Mouse (Mus musculus) thymus, adult 2 months (tissue): ENCODE results near the gene Des. TPM values are rescaled to one million over a fixed set of nuclear protein-coding genes. Genes with fewer than 3 reads are reported as not detected.

Experiments used
- DNase-seq: peaks from one replicate; pipeline ENCODE4 v3.0.0; 2021
- H3K27ac ChIP-seq: fragments of 200-500 bp; 2 replicates; pipeline ENCODE4 v1.5.1; 2012; ENCODE audit warnings: low read length, control low read depth; ENCODE audit not compliant: control insufficient read depth, insufficient read depth
- H3K27me3 ChIP-seq: fragments of 200-500 bp; 2 replicates; pipeline ENCODE4 v1.6.1; 2012; ENCODE audit warnings: mild to moderate bottlenecking, low read length, moderate library complexity, mixed read lengths; ENCODE audit not compliant: control insufficient read depth, insufficient read depth
- H3K36me3 ChIP-seq: fragments of 200-500 bp; 2 replicates; pipeline ENCODE4 v1.6.1; 2012; ENCODE audit warnings: mild to moderate bottlenecking, low read length, moderate library complexity; ENCODE audit not compliant: control insufficient read depth, insufficient read depth
- H3K4me1 ChIP-seq: fragments of 200-500 bp; replicated peaks from 2 replicates; pipeline ENCODE4 v1.6.1; 2012; ENCODE audit warnings: low read length; ENCODE audit not compliant: control insufficient read depth, insufficient read depth
- H3K4me3 ChIP-seq: fragments of 200-500 bp; 2 replicates; pipeline ENCODE4 v1.5.1; 2012; ENCODE audit warnings: mild to moderate bottlenecking, low read length, control low read depth, moderate library complexity; ENCODE audit not compliant: control insufficient read depth, insufficient read depth
- CTCF ChIP-seq: fragments of 200-500 bp; IDR thresholded peaks from 2 replicates; pipeline ENCODE4 v1.5.1; 2012; ENCODE audit warnings: mild to moderate bottlenecking, control low read depth, low read length, moderate library complexity, borderline replicate concordance; ENCODE audit not compliant: control insufficient read depth, poor library complexity, insufficient read depth; ENCODE audit errors: extremely low read depth
- POLR2A ChIP-seq: fragments of 200-500 bp; IDR thresholded peaks from 2 replicates; pipeline ENCODE4 v1.6.1; 2012; ENCODE audit warnings: mild to moderate bottlenecking, low read length, control low read depth, moderate library complexity; ENCODE audit not compliant: control insufficient read depth, poor library complexity, insufficient read depth; ENCODE audit errors: extremely low read depth
- WGBS: fragments of 180-500 bp; shearing (Covaris S2); methylation state at CpG from one replicate; pipeline ENCODE4 v1.1.7; 2018; 5-methylcytosine and 5-hydroxymethylcytosine counted together
- polyA plus RNA-seq: library from polyadenylated mRNA; depleted of rRNA; stranded (reverse); fragments of >200 nt; gene quantifications from 2 replicates; pipeline ENCODE4 v1.2.3, GENCODE M21; 2012

The Des gene
- polyA plus RNA-seq, 1 experiment = 31.6 TPM

- Histone ChIP-seq H3K4me1 (no peaks in the 10 kb centered on the region), H3K27me3 (no peaks in the 10 kb centered on the region), H3K4me3 (no peak overlapping the region), H3K27ac (no peak overlapping the region), H3K36me3 (no peaks in the 10 kb centered on the region)
- no peak for DNase-seq
- TF ChIP-seq POLR2A (no peak), CTCF (no peak)
- 62% methylated on average over 5 of the region's 5 CpGs for WGBS
Measured at GRCm38 (mm10) chr1:75349275-75349674, 10.9 kb upstream of the Des start.

- peaks cover 7% of the 10 kb centered on the region; the same call in 1 of the 2 replicates for H3K27me3 ChIP-seq
- WGBS = 79% methylated on average over 7 of the region's 7 CpGs
- H3K27ac ChIP-seq = no peak overlapping the region
- H3K36me3 ChIP-seq = no peaks in the 10 kb centered on the region
- TF ChIP-seq CTCF (no peak), POLR2A (no peak)
- H3K4me3 ChIP-seq = no peak overlapping the region
- DNase-seq = no peak
- H3K4me1 ChIP-seq = no peaks in the 10 kb centered on the region
Measured at GRCm38 (mm10) chr1:75357261-75357660, 2.9 kb upstream of the Des start.

DNA sequence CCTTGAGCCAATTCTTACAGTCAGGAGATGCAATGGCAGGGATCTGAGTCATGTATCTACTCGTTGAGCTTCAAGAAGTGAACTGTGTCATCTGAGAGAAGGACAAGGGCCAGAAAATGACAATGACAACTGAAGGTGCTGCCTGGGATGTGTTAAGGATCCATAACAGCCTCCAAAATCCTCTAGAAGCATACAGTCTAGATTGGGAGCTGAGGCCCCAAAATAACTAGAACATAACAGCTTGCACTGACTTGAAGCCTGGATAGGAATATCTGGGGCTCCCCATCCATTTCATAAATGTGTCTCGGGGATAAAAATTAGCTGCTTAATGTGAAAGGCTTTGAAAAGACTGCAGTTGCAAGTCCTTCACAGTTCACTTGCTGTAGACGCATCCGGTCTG is 2.1 kb upstream of the Des start:
- Histone ChIP-seq H3K36me3 (no peaks in the 10 kb centered on the region), H3K27ac (no peak overlapping the region), H3K4me3 (no peak overlapping the region), H3K4me1 (no peaks in the 10 kb centered on the region), H3K27me3 (peaks cover 7% of the 10 kb centered on the region; the same call in 1 of the 2 replicates)
- TF ChIP-seq POLR2A (no peak), CTCF (no peak)
- DNase-seq = no peak
- WGBS = 91% methylated on average over 4 of the region's 4 CpGs

DNA sequence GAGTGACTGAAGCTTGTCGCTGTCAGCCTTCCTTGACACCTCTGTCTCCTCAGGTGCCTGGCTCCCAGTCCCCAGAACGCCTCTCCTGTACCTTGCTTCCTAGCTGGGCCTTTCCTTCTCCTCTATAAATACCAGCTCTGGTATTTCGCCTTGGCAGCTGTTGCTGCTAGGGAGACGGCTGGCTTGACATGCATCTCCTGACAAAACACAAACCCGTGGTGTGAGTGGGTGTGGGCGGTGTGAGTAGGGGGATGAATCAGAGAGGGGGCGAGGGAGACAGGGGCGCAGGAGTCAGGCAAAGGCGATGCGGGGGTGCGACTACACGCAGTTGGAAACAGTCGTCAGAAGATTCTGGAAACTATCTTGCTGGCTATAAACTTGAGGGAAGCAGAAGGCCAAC is 783 bp upstream of the Des start:
- TF ChIP-seq POLR2A (no peak), CTCF (no peak)
- no peak for DNase-seq
- Histone ChIP-seq H3K27me3 (peaks cover 7% of the 10 kb centered on the region; the same call in 1 of the 2 replicates), H3K36me3 (no peaks in the 10 kb centered on the region), H3K4me1 (no peaks in the 10 kb centered on the region), H3K4me3 (no peak overlapping the region), H3K27ac (no peak overlapping the region)
- WGBS = 83% methylated on average over 13 of the region's 13 CpGs

DNA sequence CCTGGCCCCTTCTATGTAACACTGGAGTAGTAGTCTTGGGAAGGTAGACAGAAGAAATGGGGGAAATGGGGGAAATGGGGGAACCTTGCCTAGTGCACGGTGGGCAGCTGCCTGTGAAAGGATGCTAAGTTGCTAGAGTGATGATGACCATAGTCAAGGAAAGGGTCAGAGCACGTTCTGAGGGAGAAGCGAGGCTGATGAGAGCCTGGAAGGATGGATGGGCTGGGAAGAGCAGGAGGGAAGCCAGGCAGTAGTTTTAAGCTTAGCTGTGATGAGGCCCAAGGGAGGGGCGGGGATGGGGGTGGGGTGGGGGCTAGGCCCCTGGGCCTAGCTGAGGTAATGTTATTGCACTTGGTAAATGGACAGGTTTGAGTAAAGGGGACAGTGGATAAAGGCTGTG is 994 bp downstream of the Des start:
- Histone ChIP-seq H3K36me3 (no peaks in the 10 kb centered on the region), H3K27me3 (peaks cover 7% of the 10 kb centered on the region; the same call in 1 of the 2 replicates), H3K27ac (no peak overlapping the region), H3K4me1 (no peaks in the 10 kb centered on the region), H3K4me3 (no peak overlapping the region)
- no peak for TF ChIP-seq CTCF
- TF ChIP-seq POLR2A = no peak
- no peak for DNase-seq
- WGBS = 65% methylated on average over 4 of the region's 4 CpGs

- TF ChIP-seq POLR2A (no peak), CTCF (no peak)
- Histone ChIP-seq H3K27me3 (peaks cover 7% of the 10 kb centered on the region; the same call in 1 of the 2 replicates), H3K4me3 (no peak overlapping the region), H3K4me1 (no peaks in the 10 kb centered on the region), H3K36me3 (no peaks in the 10 kb centered on the region), H3K27ac (no peak overlapping the region)
- WGBS = 32% methylated on average over 4 of the region's 4 CpGs
- no peak for DNase-seq
Measured at GRCm38 (mm10) chr1:75361750-75362149, 1.6 kb downstream of the Des start.

DNA sequence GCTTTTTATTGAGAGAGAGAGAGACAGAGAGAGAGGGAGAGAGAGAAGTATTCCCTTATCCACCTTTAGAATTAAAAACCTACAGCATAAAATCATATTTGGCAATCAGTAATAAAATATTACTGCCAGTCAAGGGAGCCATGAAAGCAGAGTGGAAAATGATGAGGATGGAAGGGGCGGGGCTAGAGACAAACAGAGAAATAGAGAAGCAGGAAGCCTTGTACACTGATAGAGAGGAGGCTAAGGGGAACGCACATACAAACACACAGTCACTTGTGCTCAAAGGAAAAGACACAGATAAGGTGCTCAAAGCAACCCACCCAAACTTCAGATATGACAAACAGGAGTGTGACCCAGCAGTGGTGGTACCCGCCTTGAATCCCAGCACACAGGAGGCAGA is 3.7 kb downstream of the Des start:
- Histone ChIP-seq H3K4me1 (no peaks in the 10 kb centered on the region), H3K36me3 (no peaks in the 10 kb centered on the region), H3K27me3 (peaks cover 7% of the 10 kb centered on the region; the same call in 1 of the 2 replicates), H3K4me3 (no peak overlapping the region), H3K27ac (no peak overlapping the region)
- no peak for DNase-seq
- 68% methylated on average over 3 of the region's 3 CpGs for WGBS
- TF ChIP-seq POLR2A = no peak
- TF ChIP-seq CTCF = no peak

DNA sequence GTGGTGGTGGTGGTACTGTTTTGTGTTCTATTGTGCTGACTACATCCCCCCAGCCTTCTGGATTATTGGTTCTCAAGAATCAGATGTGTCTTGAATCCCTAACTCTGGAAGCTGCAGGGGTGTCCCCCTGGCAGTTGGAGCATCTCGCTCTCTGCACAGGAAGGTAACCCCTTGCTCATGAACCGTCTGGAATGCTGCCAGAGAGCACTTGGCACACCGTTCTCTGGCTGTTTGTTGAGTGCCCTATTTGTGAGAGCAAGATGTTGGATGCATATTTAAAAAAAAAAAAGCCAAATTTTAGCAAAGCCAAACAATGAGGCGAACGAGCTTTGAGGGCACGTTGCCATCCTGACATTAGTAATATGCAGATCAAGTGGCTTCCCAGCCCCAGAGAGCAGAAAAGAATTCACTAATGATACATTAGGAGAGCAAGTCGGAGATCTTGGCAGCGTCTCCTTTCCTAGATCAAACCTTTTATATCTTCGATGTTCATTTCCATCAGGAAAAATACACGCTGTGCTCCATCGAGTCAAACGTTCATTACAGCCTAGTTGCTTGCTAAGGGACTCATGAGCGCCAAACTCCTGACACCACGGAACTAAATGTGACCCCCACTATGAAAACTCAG is 5.5 kb downstream of the Des start:
- WGBS = 87% methylated on average over 14 of the region's 14 CpGs
- H3K4me1 ChIP-seq = no peaks in the 10 kb centered on the region
- TF ChIP-seq POLR2A (no peak), CTCF (no peak)
- no peak overlapping the region for H3K4me3 ChIP-seq
- no peaks in the 10 kb centered on the region for H3K36me3 ChIP-seq
- DNase-seq = no peak
- H3K27ac ChIP-seq = no peak overlapping the region
- H3K27me3 ChIP-seq = no peaks in the 10 kb centered on the region; the same call in 1 of the 2 replicates
